ENCODE assay signal across 21 mouse cellular contexts in the genomic region with DNA sequence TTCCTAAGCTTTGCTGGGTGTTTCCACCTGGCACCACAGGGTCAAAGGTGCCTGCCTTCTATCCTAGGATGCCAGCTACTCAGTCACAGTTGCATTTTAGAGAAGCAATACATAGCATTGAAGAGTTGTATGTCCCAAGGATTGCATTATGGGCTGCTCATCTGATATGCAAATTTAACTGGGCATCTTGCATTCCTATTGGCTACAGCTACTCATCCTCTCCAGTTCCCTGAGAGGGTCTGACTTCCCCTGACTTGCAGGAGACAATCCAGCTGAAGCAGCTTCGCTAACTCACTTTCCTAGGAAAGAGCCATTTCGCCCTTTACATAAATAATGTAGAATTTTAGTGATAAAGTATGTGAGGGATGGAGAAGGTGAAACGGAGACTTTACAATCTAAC.
"Had no signal": no experiment of that assay in that cellular context is flagged by ENCODE, and none has a peak within 500 bp of the region (broad histone marks: within the 10 kb centered on the region; RNA-seq: fewer than 3 reads in every experiment).

No protein-coding gene starts in this region.

- H3K27me3 ChIP-seq: heart, embryonic 12.5 days; hindbrain, embryonic 15.5 days; liver, embryonic 12.5 days had no signal

- H3K36me3 ChIP-seq: heart, embryonic 10.5 days; heart, embryonic 12.5 days; hindbrain, embryonic 15.5 days; limb, embryonic 13.5 days; limb, embryonic 15.5 days; liver, embryonic 12.5 days had no signal

- DNase-seq: gastrocnemius, adult 2 months; gastrocnemius, postnatal 10 days; gastrocnemius, postnatal 25 days; heart, adult 18-20 months; heart, postnatal 10 days; kidney, adult 11 months; kidney, adult 2 months; kidney, adult 9 months; kidney, postnatal 10 days; kidney, postnatal 36 days; layer of hippocampus, adult 9-11 months; layer of hippocampus, postnatal 36 days; left cerebral cortex, postnatal 4 days had no signal

- H3K9ac ChIP-seq: heart, embryonic 12.5 days; hindbrain, embryonic 15.5 days; limb, embryonic 13.5 days; limb, embryonic 15.5 days; liver, embryonic 12.5 days had no signal

- H3K9me3 ChIP-seq: heart, embryonic 10.5 days; hindbrain, embryonic 15.5 days; limb, embryonic 13.5 days; limb, embryonic 15.5 days had no signal

- H3K4me1 ChIP-seq: heart, embryonic 12.5 days; limb, embryonic 15.5 days; liver, embryonic 12.5 days had no signal

- ATAC-seq: hindbrain, postnatal 0 days; intestine, embryonic 16.5 days; liver, embryonic 12.5 days had no signal

- H3K4me2 ChIP-seq: heart, embryonic 12.5 days; hindbrain, embryonic 15.5 days; limb, embryonic 13.5 days; limb, embryonic 15.5 days; liver, embryonic 12.5 days had no signal

- H3K27ac ChIP-seq: gastrocnemius, adult 2 months; heart, embryonic 10.5 days; hindbrain, embryonic 15.5 days; hindbrain, postnatal 0 days; limb, embryonic 13.5 days; limb, embryonic 15.5 days; liver, embryonic 12.5 days had no signal

- H3K4me3 ChIP-seq: gastrocnemius, adult 2 months; heart, embryonic 10.5 days; heart, embryonic 12.5 days; hindbrain, embryonic 15.5 days; limb, embryonic 13.5 days; limb, embryonic 15.5 days; liver, embryonic 12.5 days had no signal
